Mouse (Mus musculus): ENCODE measurements at regions not wholly inside any gene's neighbourhood (a gene's known extent, or its start where the extent isn't known, plus 50 kb on each side); places are given as distances from the start of the nearest gene placed in this dataset.

DNA sequence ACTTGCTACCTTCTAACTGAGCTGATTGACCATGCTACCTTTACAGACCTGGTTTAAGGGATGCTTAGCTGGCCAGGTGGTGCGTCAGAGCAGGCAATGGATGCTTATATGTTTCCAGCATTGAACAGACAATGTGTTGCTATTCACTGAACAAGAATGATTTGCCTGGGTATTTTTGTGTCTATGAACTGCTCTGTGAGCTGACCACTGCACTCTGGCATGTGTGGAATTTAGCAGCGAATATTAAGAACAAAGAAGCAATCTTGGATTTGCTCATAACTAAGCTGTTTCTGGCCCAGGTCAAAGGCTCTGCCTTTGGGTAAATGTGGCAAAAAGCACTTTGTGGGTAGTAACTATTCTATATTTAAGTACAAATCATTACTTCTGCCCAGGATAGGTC, 58.3 kb upstream of the Ccdc39 start:
- TF ChIP-seq CTCF (IDR thresholded peaks at IDR 0.05; ENCODE audit: insufficient read depth, low read length) (no peak), POLR2A (IDR thresholded peaks at IDR 0.05; ENCODE audit: borderline replicate concordance, extremely low read depth, low read depth, low read length) (no peak)
